Mouse (Mus musculus): ENCODE measurements around the gene Tbcc. TPM values are rescaled to one million over a fixed set of nuclear protein-coding genes. Genes with fewer than 3 reads are reported as not detected.
A peak's percentile ranks its signal among the peaks of the same experiment; 100 is the strongest.

Tbcc gene
- polyA plus RNA-seq, 1 experiment from 2014 or later, result 40.2 TPM

GRCm38 (mm10) chr17:46927781-46928180 is 37.3 kb downstream of the Tbcc start:
- Histone ChIP-seq H3K4me2 (replicated peaks; ENCODE audit: low read depth) (no peak overlapping the region), H3K36me3 (ENCODE audit: control insufficient read depth, insufficient read depth) (peaks cover 38% of the 10 kb centered on the region), H3K27me3 (replicated peaks; ENCODE audit: control insufficient read depth, insufficient read depth, low read length) (no peaks in the 10 kb centered on the region), H3K9me3 (ENCODE audit: control insufficient read depth) (no peaks in the 10 kb centered on the region), H3K4me3 (ENCODE audit: low read depth, low read length) (no peak overlapping the region), H3K9ac (ENCODE audit: low read depth, low read length) (no peak overlapping the region), H3K27ac (ENCODE audit: low read depth, low read length) (no peak overlapping the region), H3K4me1 (replicated peaks; ENCODE audit: control insufficient read depth, insufficient read depth, low read length) (no peaks in the 10 kb centered on the region)
- no peak for ATAC-seq
- no peak for TF ChIP-seq CTCF (IDR thresholded peaks at IDR 0.05; ENCODE audit: low read depth)
- 89% methylated on average over 5 of the region's 5 CpGs for WGBS

GRCm38 (mm10) chr17:46929277-46929676 is 38.8 kb downstream of the Tbcc start:
- WGBS, result 72% methylated on average over 12 of the region's 12 CpGs
- Histone ChIP-seq H3K4me1 (replicated peaks; ENCODE audit: control insufficient read depth, insufficient read depth, low read length) (no peaks in the 10 kb centered on the region), H3K27ac (ENCODE audit: low read depth, low read length) (no peak overlapping the region), H3K27me3 (replicated peaks; ENCODE audit: control insufficient read depth, insufficient read depth, low read length) (no peaks in the 10 kb centered on the region), H3K36me3 (ENCODE audit: control insufficient read depth, insufficient read depth) (peaks cover 53% of the 10 kb centered on the region), H3K9me3 (ENCODE audit: control insufficient read depth) (no peaks in the 10 kb centered on the region), H3K9ac (ENCODE audit: low read depth, low read length) (no peak overlapping the region), H3K4me2 (replicated peaks; ENCODE audit: low read depth) (no peak overlapping the region), H3K4me3 (ENCODE audit: low read depth, low read length) (no peak overlapping the region)
- no peak for ATAC-seq
- TF ChIP-seq CTCF (IDR thresholded peaks at IDR 0.05; ENCODE audit: low read depth), result no peak

- Histone ChIP-seq H3K9ac (ENCODE audit: low read depth, low read length) (no peak overlapping the region), H3K27ac (ENCODE audit: low read depth, low read length) (no peak overlapping the region), H3K27me3 (replicated peaks; ENCODE audit: control insufficient read depth, insufficient read depth, low read length) (no peaks in the 10 kb centered on the region), H3K4me1 (replicated peaks; ENCODE audit: control insufficient read depth, insufficient read depth, low read length) (no peaks in the 10 kb centered on the region), H3K4me3 (ENCODE audit: low read depth, low read length) (no peak overlapping the region), H3K9me3 (ENCODE audit: control insufficient read depth) (no peaks in the 10 kb centered on the region), H3K36me3 (ENCODE audit: control insufficient read depth, insufficient read depth) (peaks cover 59% of the 10 kb centered on the region), H3K4me2 (replicated peaks; ENCODE audit: low read depth) (no peak overlapping the region)
- no peak for ATAC-seq
- 85% methylated on average over 7 of the region's 7 CpGs for WGBS
- no peak for TF ChIP-seq CTCF (IDR thresholded peaks at IDR 0.05; ENCODE audit: low read depth)
Observed at GRCm38 (mm10) chr17:46929897-46930296, 39.4 kb downstream of the Tbcc start.

GRCm38 (mm10) chr17:46932961-46933360 is 42.5 kb downstream of the Tbcc start:
- H3K4me2 ChIP-seq (replicated peaks; ENCODE audit: low read depth), result no peak overlapping the region
- no peaks in the 10 kb centered on the region for H3K27me3 ChIP-seq (replicated peaks; ENCODE audit: control insufficient read depth, insufficient read depth, low read length)
- no peaks in the 10 kb centered on the region for H3K4me1 ChIP-seq (replicated peaks; ENCODE audit: control insufficient read depth, insufficient read depth, low read length)
- no peak overlapping the region for H3K4me3 ChIP-seq (ENCODE audit: low read depth, low read length)
- 90% methylated on average over 5 of the region's 5 CpGs for WGBS
- no peak for ATAC-seq
- no peak for TF ChIP-seq CTCF (IDR thresholded peaks at IDR 0.05; ENCODE audit: low read depth)
- no peak overlapping the region for H3K9ac ChIP-seq (ENCODE audit: low read depth, low read length)
- peaks cover 90% of the 10 kb centered on the region for H3K36me3 ChIP-seq (ENCODE audit: control insufficient read depth, insufficient read depth)
- no peak overlapping the region for H3K27ac ChIP-seq (ENCODE audit: low read depth, low read length)
- H3K9me3 ChIP-seq (ENCODE audit: control insufficient read depth), result no peaks in the 10 kb centered on the region

GRCm38 (mm10) chr17:46933557-46934348 is 43.3 kb downstream of the Tbcc start:
- TF ChIP-seq CTCF (IDR thresholded peaks at IDR 0.05; ENCODE audit: low read depth), result peak; percentile 82
- ATAC-seq, result no peak
- peaks cover 94% of the 10 kb centered on the region for H3K36me3 ChIP-seq (ENCODE audit: control insufficient read depth, insufficient read depth)
- no peaks in the 10 kb centered on the region for H3K27me3 ChIP-seq (replicated peaks; ENCODE audit: control insufficient read depth, insufficient read depth, low read length)
- H3K27ac ChIP-seq (ENCODE audit: low read depth, low read length), result no peak overlapping the region
- no peaks in the 10 kb centered on the region for H3K9me3 ChIP-seq (ENCODE audit: control insufficient read depth)
- H3K4me2 ChIP-seq (replicated peaks; ENCODE audit: low read depth), result no peak overlapping the region
- WGBS, result 82% methylated on average over 19 of the region's 19 CpGs
- no peaks in the 10 kb centered on the region for H3K4me1 ChIP-seq (replicated peaks; ENCODE audit: control insufficient read depth, insufficient read depth, low read length)
- H3K4me3 ChIP-seq (ENCODE audit: low read depth, low read length), result no peak overlapping the region
- no peak overlapping the region for H3K9ac ChIP-seq (ENCODE audit: low read depth, low read length)

- Histone ChIP-seq H3K9me3 (ENCODE audit: control insufficient read depth) (no peaks in the 10 kb centered on the region), H3K4me1 (replicated peaks; ENCODE audit: control insufficient read depth, insufficient read depth, low read length) (no peaks in the 10 kb centered on the region), H3K4me3 (ENCODE audit: low read depth, low read length) (no peak overlapping the region), H3K36me3 (ENCODE audit: control insufficient read depth, insufficient read depth) (peaks cover 99% of the 10 kb centered on the region), H3K4me2 (replicated peaks; ENCODE audit: low read depth) (no peak overlapping the region), H3K27me3 (replicated peaks; ENCODE audit: control insufficient read depth, insufficient read depth, low read length) (no peaks in the 10 kb centered on the region), H3K9ac (ENCODE audit: low read depth, low read length) (no peak overlapping the region), H3K27ac (ENCODE audit: low read depth, low read length) (no peak overlapping the region)
- TF ChIP-seq CTCF (IDR thresholded peaks at IDR 0.05; ENCODE audit: low read depth), result no peak
- no peak for ATAC-seq
- WGBS, result 87% methylated on average over 8 of the region's 8 CpGs
Observed at GRCm38 (mm10) chr17:46940461-46940860, 50.0 kb downstream of the Tbcc start.

Other genes with a start within 250 kb of the Tbcc start
- gene Klc4, start 244.7 kb upstream of the Tbcc start, polyA plus RNA-seq (2015; fragmentation: Nextera tagmentation; extraction: Ambion mirVana), result 102 and 107 TPM in 2 replicates
- gene Mrpl2, start 244.5 kb upstream of the Tbcc start, polyA plus RNA-seq (2015; fragmentation: Nextera tagmentation; extraction: Ambion mirVana), result 138 and 139 TPM in 2 replicates
- 18.0 and 19.2 TPM in 2 replicates for gene Cul7, start 240.3 kb upstream of the Tbcc start, polyA plus RNA-seq (2015; fragmentation: Nextera tagmentation; extraction: Ambion mirVana)
- 49.0 and 55.6 TPM in 2 replicates for gene Rrp36, start 216.3 kb upstream of the Tbcc start, polyA plus RNA-seq (2015; fragmentation: Nextera tagmentation; extraction: Ambion mirVana)
- 132 and 133 TPM in 2 replicates for gene Mea1, start 211.9 kb upstream of the Tbcc start, polyA plus RNA-seq (2015; fragmentation: Nextera tagmentation; extraction: Ambion mirVana)
- gene Klhdc3, start 209.8 kb upstream of the Tbcc start, polyA plus RNA-seq (2015; fragmentation: Nextera tagmentation; extraction: Ambion mirVana), result 94.2 and 99.3 TPM in 2 replicates
- 25.9 and 26.5 TPM in 2 replicates for gene Ppp2r5d, start 185.6 kb upstream of the Tbcc start, polyA plus RNA-seq (2015; fragmentation: Nextera tagmentation; extraction: Ambion mirVana)
- gene Pex6, start 179.2 kb upstream of the Tbcc start, polyA plus RNA-seq (2015; fragmentation: Nextera tagmentation; extraction: Ambion mirVana), result 10.4 and 11.5 TPM in 2 replicates
- gene Gnmt, start 161.5 kb upstream of the Tbcc start, polyA plus RNA-seq (2015; fragmentation: Nextera tagmentation; extraction: Ambion mirVana), result 0.39 and 0.48 TPM in 2 replicates
- 32.2 and 35.6 TPM in 2 replicates for gene Cnpy3, start 138.5 kb upstream of the Tbcc start, polyA plus RNA-seq (2015; fragmentation: Nextera tagmentation; extraction: Ambion mirVana)
- 0.24 and 0.33 TPM in 2 replicates for gene Ptcra, start 127.0 kb upstream of the Tbcc start, polyA plus RNA-seq (2015; fragmentation: Nextera tagmentation; extraction: Ambion mirVana)
- gene 2310039H08Rik, start 118.0 kb upstream of the Tbcc start, polyA plus RNA-seq (2015; fragmentation: Nextera tagmentation; extraction: Ambion mirVana), result 123 and 124 TPM in 2 replicates
- gene Rpl7l1, start 108.0 kb upstream of the Tbcc start, polyA plus RNA-seq (2015; fragmentation: Nextera tagmentation; extraction: Ambion mirVana), result 77.1 and 78.5 TPM in 2 replicates
- gene Bicral, start 32.2 kb upstream of the Tbcc start, polyA plus RNA-seq (2015; fragmentation: Nextera tagmentation; extraction: Ambion mirVana), result 2.2 and 2.6 TPM in 2 replicates
- not detected in 2 replicates for gene Prph2, start 19.8 kb downstream of the Tbcc start, polyA plus RNA-seq (2015; fragmentation: Nextera tagmentation; extraction: Ambion mirVana)
- 4.9 and 5.4 TPM in 2 replicates for gene Ubr2, start 119.9 kb downstream of the Tbcc start, polyA plus RNA-seq (2015; fragmentation: Nextera tagmentation; extraction: Ambion mirVana)

All from intestine, postnatal 0 days (tissue).